Mouse (Mus musculus) kidney, embryonic 16.5 days (tissue): Measurements from ENCODE around the gene Gjd3. TPM values are rescaled to one million over a fixed set of nuclear protein-coding genes. Genes with fewer than 3 reads are reported as not detected.

ENCODE experiments used
- ATAC-seq: fragments of 200-750 bp; cut with Nextera tagmentation; 2 replicates; pipeline ENCODE4 v1.8.0; 2017; ENCODE audit warnings: moderate TSS enrichment; ENCODE audit not compliant: low FRiP score, low TSS enrichment
- H3K27ac ChIP-seq: fragments of 300-500 bp; sonication (generic); 2 replicates; pipeline ENCODE4 v1.5.1; 2014; ENCODE audit warnings: low read length
- H3K27me3 ChIP-seq: fragments of 300-500 bp; sonication (generic); 2 replicates; pipeline ENCODE4 v1.6.1; 2014; ENCODE audit warnings: low read length, control low read depth, mixed read lengths; ENCODE audit not compliant: insufficient read depth
- H3K36me3 ChIP-seq: fragments of 300-500 bp; sonication (generic); 2 replicates; pipeline ENCODE4 v1.6.1; 2014; ENCODE audit warnings: low read length, control low read depth, mixed read lengths; ENCODE audit not compliant: insufficient read depth
- H3K4me1 ChIP-seq: fragments of 300-500 bp; sonication (generic); 2 replicates; pipeline ENCODE4 v1.6.1; 2014; ENCODE audit warnings: low read length, control low read depth, mixed read lengths; ENCODE audit not compliant: insufficient read depth
- H3K4me2 ChIP-seq: fragments of 300-500 bp; sonication (generic); replicated peaks from 2 replicates; pipeline ENCODE4 v1.6.1; 2014; ENCODE audit warnings: low read depth, low read length
- H3K4me3 ChIP-seq: fragments of 300-500 bp; sonication (generic); 2 replicates; pipeline ENCODE4 v1.5.1; 2014; ENCODE audit warnings: mild to moderate bottlenecking, low read length
- H3K9ac ChIP-seq: fragments of 300-500 bp; sonication (generic); replicated peaks from 2 replicates; pipeline ENCODE4 v1.6.1; 2014; ENCODE audit warnings: low read length
- H3K9me3 ChIP-seq: fragments of 300-500 bp; sonication (generic); 2 replicates; pipeline ENCODE4 v1.6.1; 2016; ENCODE audit warnings: low read length, control low read depth
- WGBS: fragments of 180-500 bp; shearing (Covaris S2); extraction: QIAGEN DNeasy Blood & Tissue Kit; methylation state at CpG from one replicate; pipeline ENCODE4 v1.1.7; 2014; 5-methylcytosine and 5-hydroxymethylcytosine counted together
- polyA plus RNA-seq: library from polyadenylated mRNA; unstranded; fragments of >200 nt; fragmentation: Nextera tagmentation; extraction: Ambion mirVana; gene quantifications from 2 replicates; pipeline ENCODE4 v1.2.1, GENCODE M21; 2015

Gjd3 gene
- polyA plus RNA-seq, 1 experiment from 2014 or later: 0.59 TPM

GRCm38 (mm10) chr11:98983551-98983950 is 735 bp upstream of the Gjd3 start:
- H3K9me3 ChIP-seq: no peaks in the 10 kb centered on the region
- no peak overlapping the region for H3K9ac ChIP-seq
- H3K4me2 ChIP-seq: no peak overlapping the region
- no peak for ATAC-seq
- H3K27me3 ChIP-seq: 0 out of 2 replicates have a peak, but pooled peaks cover 4% of the 10 kb centered on the region
- H3K27ac ChIP-seq: no peak overlapping the region
- no peaks in the 10 kb centered on the region for H3K36me3 ChIP-seq
- H3K4me3 ChIP-seq: no peak overlapping the region
- H3K4me1 ChIP-seq: peaks cover 22% of the 10 kb centered on the region
- 46% methylated on average over 8 of the region's 8 CpGs for whole genome bisulfite sequencing

- Histone ChIP-seq H3K27me3 (0 out of 2 replicates have a peak, but pooled peaks cover 4% of the 10 kb centered on the region), H3K4me1 (peaks cover 22% of the 10 kb centered on the region), H3K27ac (no peak overlapping the region), H3K9ac (peak overlapping the region; percentile 68), H3K4me3 (peak overlapping the region; percentile 64), H3K9me3 (no peaks in the 10 kb centered on the region), H3K4me2 (peak overlapping the region; percentile 98), H3K36me3 (no peaks in the 10 kb centered on the region)
- ATAC-seq: peak; percentile 73
- under 1% methylated on average over 94 of the region's 94 CpGs for WGBS
Observed at GRCm38 (mm10) chr11:98981997-98982772, 631 bp downstream of the Gjd3 start.

GRCm38 (mm10) chr11:98981289-98981996 is 1.4 kb downstream of the Gjd3 start:
- ATAC-seq: peak; percentile 39; the same call in 1 of the 2 replicates
- no peaks in the 10 kb centered on the region for H3K36me3 ChIP-seq
- peaks cover 22% of the 10 kb centered on the region for H3K4me1 ChIP-seq
- peak overlapping the region; percentile 68 for H3K9ac ChIP-seq
- no peaks in the 10 kb centered on the region for H3K9me3 ChIP-seq
- H3K4me2 ChIP-seq: peak overlapping the region; percentile 98
- H3K27me3 ChIP-seq: 0 out of 2 replicates have a peak, but pooled peaks cover 4% of the 10 kb centered on the region
- H3K4me3 ChIP-seq: peak overlapping the region; percentile 64
- 30% methylated on average over 20 of the region's 20 CpGs for WGBS
- H3K27ac ChIP-seq: no peak overlapping the region

GRCm38 (mm10) chr11:98979356-98979755 is 3.5 kb downstream of the Gjd3 start:
- no peak for ATAC-seq
- 79% methylated on average over 4 of the region's 5 CpGs for WGBS
- H3K4me1 ChIP-seq: peaks cover 19% of the 10 kb centered on the region

GRCm38 (mm10) chr11:98978526-98979148 is 4.2 kb downstream of the Gjd3 start:
- Histone ChIP-seq H3K36me3 (peaks cover 13% of the 10 kb centered on the region), H3K4me2 (no peak overlapping the region), H3K9ac (0 out of 2 replicates have a peak overlapping the region, but pooled peaks have one; percentile 20), H3K4me3 (no peak overlapping the region), H3K9me3 (no peaks in the 10 kb centered on the region), H3K27me3 (0 out of 2 replicates have a peak, but pooled peaks cover 4% of the 10 kb centered on the region), H3K27ac (no peak overlapping the region), H3K4me1 (peaks cover 19% of the 10 kb centered on the region)
- 54% methylated on average over 15 of the region's 15 CpGs for WGBS
- no peak for ATAC-seq

More at GRCm38 (mm10) chr11:98979356-98979755, 3.5 kb downstream of the Gjd3 start:
- no peak overlapping the region for H3K27ac ChIP-seq
- H3K27me3 ChIP-seq: 0 out of 2 replicates have a peak, but pooled peaks cover 4% of the 10 kb centered on the region
- H3K4me2 ChIP-seq: no peak overlapping the region
- no peak overlapping the region for H3K4me3 ChIP-seq
- peaks cover 5% of the 10 kb centered on the region for H3K36me3 ChIP-seq
- no peaks in the 10 kb centered on the region for H3K9me3 ChIP-seq
- H3K9ac ChIP-seq: no peak overlapping the region

GRCm38 (mm10) chr11:98974871-98975719 is 7.7 kb downstream of the Gjd3 start:
- H3K4me1 ChIP-seq: peaks cover 13% of the 10 kb centered on the region
- no peaks in the 10 kb centered on the region for H3K27me3 ChIP-seq
- H3K9ac ChIP-seq: no peak overlapping the region
- peaks cover 48% of the 10 kb centered on the region for H3K36me3 ChIP-seq
- H3K27ac ChIP-seq: no peak overlapping the region
- H3K4me2 ChIP-seq: no peak overlapping the region
- no peaks in the 10 kb centered on the region for H3K9me3 ChIP-seq
- 54% methylated on average over 5 of the region's 5 CpGs for WGBS
- ATAC-seq: no peak
- no peak overlapping the region for H3K4me3 ChIP-seq

GRCm38 (mm10) chr11:98974213-98974612 is 8.6 kb downstream of the Gjd3 start:
- ATAC-seq: no peak
- Histone ChIP-seq H3K4me1 (peaks cover 22% of the 10 kb centered on the region), H3K27ac (no peak overlapping the region), H3K9me3 (no peaks in the 10 kb centered on the region), H3K4me3 (no peak overlapping the region), H3K9ac (no peak overlapping the region), H3K4me2 (no peak overlapping the region), H3K36me3 (peaks cover 50% of the 10 kb centered on the region), H3K27me3 (no peaks in the 10 kb centered on the region)
- WGBS: 73% methylated on average over 6 of the region's 6 CpGs

- H3K9me3 ChIP-seq: no peaks in the 10 kb centered on the region
- peaks cover 51% of the 10 kb centered on the region for H3K36me3 ChIP-seq
- 87% methylated on average over 14 of the region's 14 CpGs for WGBS
Observed at GRCm38 (mm10) chr11:98973584-98973983, 9.2 kb downstream of the Gjd3 start.

GRCm38 (mm10) chr11:98972801-98973360 is 9.9 kb downstream of the Gjd3 start:
- ATAC-seq: no peak
- no peak overlapping the region for H3K27ac ChIP-seq
- peaks cover 35% of the 10 kb centered on the region for H3K4me1 ChIP-seq
- no peaks in the 10 kb centered on the region for H3K27me3 ChIP-seq
- 87% methylated on average over 9 of the region's 9 CpGs for WGBS
- H3K9me3 ChIP-seq: no peaks in the 10 kb centered on the region
- H3K36me3 ChIP-seq: peaks cover 58% of the 10 kb centered on the region
- no peak overlapping the region for H3K9ac ChIP-seq
- no peak overlapping the region for H3K4me2 ChIP-seq
- H3K4me3 ChIP-seq: no peak overlapping the region

More at GRCm38 (mm10) chr11:98973584-98973983, 9.2 kb downstream of the Gjd3 start:
- Histone ChIP-seq H3K9ac (no peak overlapping the region), H3K4me3 (no peak overlapping the region), H3K27ac (no peak overlapping the region), H3K27me3 (no peaks in the 10 kb centered on the region), H3K4me1 (peaks cover 28% of the 10 kb centered on the region), H3K4me2 (no peak overlapping the region)
- ATAC-seq: no peak
